ENCODE assay signal across 8 mouse cellular contexts in genomic region chr13:34038056-34038432, GRCm38 (mm10). TPM values are rescaled to one million over a fixed set of nuclear protein-coding genes. Genes with fewer than 3 reads are reported as not detected.
A peak's percentile ranks its signal among the peaks of the same experiment; 100 is the strongest.
DNase-seq lines count a peak whose midpoint lies in the region; ATAC-seq and TF ChIP-seq lines count a peak whose summit lies in the region.

No protein-coding gene starts in this region.

- no peak for TF ChIP-seq EP300 in liver, embryonic 14.5 days (IDR thresholded peaks at IDR 0.05; ENCODE audit: low read depth)

- no peak for DNase-seq in heart, postnatal 10 days
- DNase-seq in liver, embryonic 14.5 days (ENCODE audit: low read depth in 3 of 3, low spot score in 3 of 3) = no peak
- no peak for DNase-seq in right cerebral cortex, postnatal 14 days
- DNase-seq in cerebellum, adult 9-11 months = no peak
- no peak for DNase-seq in left cerebral cortex, adult 8-10 months (ENCODE audit: low spot score in 2 of 2)

- peak overlapping the region; percentile 96 for H3K9ac ChIP-seq in heart, embryonic 11.5 days (ENCODE audit: low read depth, low read length)
- H3K9ac ChIP-seq in forebrain, embryonic 15.5 days (replicated peaks) = peak overlapping the region; percentile 89
- H3K9ac ChIP-seq in liver, embryonic 14.5 days (replicated peaks) = peak overlapping the region; percentile 91

- H3K4me3 ChIP-seq in heart, embryonic 11.5 days (ENCODE audit: low read depth, low read length) = peak overlapping the region; percentile 83
- peak overlapping the region; percentile 89 for H3K4me3 ChIP-seq in E14TG2a.4 (replicated peaks; ENCODE audit: low read length)
- H3K4me3 ChIP-seq in forebrain, embryonic 15.5 days = peak overlapping the region; percentile 73
- peak overlapping the region; percentile 74 to 79 for H3K4me3 ChIP-seq in liver, embryonic 14.5 days (ENCODE audit: insufficient read depth in 1 of 2, low read depth in 2 of 2, low read length in 2 of 2)

- 0 out of 2 replicates have a peak, but pooled peaks cover 2% of the 10 kb centered on the region for H3K9me3 ChIP-seq in heart, embryonic 11.5 days (replicated peaks; ENCODE audit: control insufficient read depth, low read length)
- peaks cover under 1% of the 10 kb centered on the region; the same call in 1 of the 2 replicates for H3K9me3 ChIP-seq in E14TG2a.4 (ENCODE audit: low read length)
- no peaks in the 10 kb centered on the region for H3K9me3 ChIP-seq in forebrain, embryonic 15.5 days
- no peaks in the 10 kb centered on the region for H3K9me3 ChIP-seq in liver, embryonic 14.5 days (ENCODE audit: control insufficient read depth, low read length)

- peaks cover 15% of the 10 kb centered on the region for H3K4me1 ChIP-seq in heart, embryonic 11.5 days (ENCODE audit: control insufficient read depth, insufficient read depth, low read length)
- peaks cover 41% of the 10 kb centered on the region for H3K4me1 ChIP-seq in E14TG2a.4 (replicated peaks; ENCODE audit: low read depth, low read length)
- peaks cover 19% of the 10 kb centered on the region for H3K4me1 ChIP-seq in forebrain, embryonic 15.5 days
- peaks cover 2 to 11% of the 10 kb centered on the region in 2 experiments; a peak in 3 of 4 replicates for H3K4me1 ChIP-seq in liver, embryonic 14.5 days (replicated peaks; ENCODE audit: control insufficient read depth in 2 of 2, insufficient read depth in 2 of 2, low read length in 1 of 2)

- no peak for TF ChIP-seq CTCF in E14TG2a.4 (conservative IDR thresholded peaks at IDR 0.05; ENCODE audit: low read length)
- TF ChIP-seq CTCF in liver, embryonic 14.5 days (IDR thresholded peaks at IDR 0.05; ENCODE audit: low read depth) = no peak

- no peak for ATAC-seq in heart, embryonic 11.5 days (replicated peaks; ENCODE audit: insufficient number of reproducible peaks, low FRiP score, low TSS enrichment)
- ATAC-seq in forebrain, embryonic 15.5 days (replicated peaks) = peak; percentile 9; the same call in 1 of the 2 replicates
- no peak for ATAC-seq in liver, embryonic 14.5 days (ENCODE audit: insufficient read depth)

- H3K27me3 ChIP-seq in heart, embryonic 11.5 days (ENCODE audit: control insufficient read depth, insufficient read depth, low read length) = no peaks in the 10 kb centered on the region
- H3K27me3 ChIP-seq in E14TG2a.4 (ENCODE audit: insufficient read depth, low read length) = no peaks in the 10 kb centered on the region
- H3K27me3 ChIP-seq in forebrain, embryonic 15.5 days = no peaks in the 10 kb centered on the region
- H3K27me3 ChIP-seq in liver, embryonic 14.5 days (ENCODE audit: control insufficient read depth, insufficient read depth, low read length) = no peaks in the 10 kb centered on the region

- WGBS in heart, embryonic 11.5 days (ENCODE audit: insufficient replicate concordance) = 55% methylated on average over 5 of the region's 5 CpGs
- 36% methylated on average over 5 of the region's 5 CpGs for WGBS in forebrain, embryonic 15.5 days
- WGBS in liver, embryonic 14.5 days (ENCODE audit: insufficient replicate concordance) = 38% methylated on average over 5 of the region's 5 CpGs

- H3K27ac ChIP-seq in heart, embryonic 11.5 days (ENCODE audit: low read depth, low read length) = peak overlapping the region; percentile 87
- H3K27ac ChIP-seq in forebrain, embryonic 15.5 days (replicated peaks) = peak overlapping the region; percentile 83
- H3K27ac ChIP-seq in liver, embryonic 14.5 days = no peak overlapping the region; the same call in 1 of the 2 replicates

- intact Hi-C loops in heart, postnatal 10 days (cut with DNase I) = no loop called here

- H3K4me2 ChIP-seq in heart, embryonic 11.5 days = peak overlapping the region; percentile 81
- peak overlapping the region; percentile 62 for H3K4me2 ChIP-seq in forebrain, embryonic 15.5 days (replicated peaks)
- H3K4me2 ChIP-seq in liver, embryonic 14.5 days (ENCODE audit: low read depth) = peak overlapping the region; percentile 81

- H3K36me3 ChIP-seq in heart, embryonic 11.5 days (ENCODE audit: control insufficient read depth, insufficient read depth, low read length) = peaks cover 3% of the 10 kb centered on the region; the same call in 1 of the 2 replicates
- H3K36me3 ChIP-seq in E14TG2a.4 (ENCODE audit: insufficient read depth, low read length) = peaks cover 19% of the 10 kb centered on the region
- H3K36me3 ChIP-seq in forebrain, embryonic 15.5 days = 0 out of 2 replicates have a peak, but pooled peaks cover 3% of the 10 kb centered on the region
- peaks cover 7% of the 10 kb centered on the region for H3K36me3 ChIP-seq in liver, embryonic 14.5 days (replicated peaks; ENCODE audit: control insufficient read depth, insufficient read depth, low read depth)

RNA-seq across cellular contexts. Expression of gene Bphl, which starts 0.6 kb away (rescaled TPM):
- 42.4 and 44.8 TPM in 2 replicates for polyA plus RNA-seq in heart, embryonic 11.5 days (2014; fragmentation: Nextera tagmentation; extraction: Ambion mirVana)
- total RNA-seq in heart, postnatal 10 days (2021) = 10 to 100 TPM; 30.4 to 33.8 TPM
- polyA plus RNA-seq in forebrain, embryonic 15.5 days (2015; fragmentation: Nextera tagmentation; extraction: Ambion mirVana) = 32.9 and 35.9 TPM in 2 replicates
- polyA plus RNA-seq in liver, embryonic 14.5 days (2012; rRNA removed) = 16.0 and 21.9 TPM in 2 replicates
- polyA plus RNA-seq in liver, embryonic 14.5 days (2014; fragmentation: Nextera tagmentation; extraction: Ambion mirVana) = 36.6 and 40.1 TPM in 2 replicates
- 10 to 100 TPM; 41.4 to 49.8 (median 45.9) TPM for total RNA-seq in left cerebral cortex, adult 8-10 months (2022)

RNA-seq across cellular contexts. Expression of gene Serpinb6a, which starts 35.5 kb away (rescaled TPM):
- polyA plus RNA-seq in heart, embryonic 11.5 days (2014; fragmentation: Nextera tagmentation; extraction: Ambion mirVana) = 45.0 and 45.6 TPM in 2 replicates
- total RNA-seq in heart, postnatal 10 days (2021) = 100 to 1,000 TPM; 113 TPM
- 36.5 and 38.0 TPM in 2 replicates for polyA plus RNA-seq in forebrain, embryonic 15.5 days (2015; fragmentation: Nextera tagmentation; extraction: Ambion mirVana)
- polyA plus RNA-seq in liver, embryonic 14.5 days (2012; rRNA removed) = 6.7 and 12.7 TPM in 2 replicates
- polyA plus RNA-seq in liver, embryonic 14.5 days (2014; fragmentation: Nextera tagmentation; extraction: Ambion mirVana) = 14.6 and 17.1 TPM in 2 replicates
- total RNA-seq in left cerebral cortex, adult 8-10 months (2022) = 10 to 100 TPM; 36.0 to 44.5 (median 39.3) TPM

RNA-seq across cellular contexts. Expression of gene Ripk1, which starts 35.9 kb away (rescaled TPM):
- 11.2 and 11.6 TPM in 2 replicates for polyA plus RNA-seq in heart, embryonic 11.5 days (2014; fragmentation: Nextera tagmentation; extraction: Ambion mirVana)
- 10 to 100 TPM; 12.9 to 13.5 TPM for total RNA-seq in heart, postnatal 10 days (2021)
- polyA plus RNA-seq in forebrain, embryonic 15.5 days (2015; fragmentation: Nextera tagmentation; extraction: Ambion mirVana) = 6.3 and 6.6 TPM in 2 replicates
- polyA plus RNA-seq in liver, embryonic 14.5 days (2012; rRNA removed) = 2.8 and 4.7 TPM in 2 replicates
- 11.2 and 11.4 TPM in 2 replicates for polyA plus RNA-seq in liver, embryonic 14.5 days (2014; fragmentation: Nextera tagmentation; extraction: Ambion mirVana)
- 1 to 10 TPM; 6.1 to 6.9 (median 6.5) TPM for total RNA-seq in left cerebral cortex, adult 8-10 months (2022)

RNA-seq across cellular contexts. Expression of gene Tubb2a, which starts 39.8 kb away (rescaled TPM):
- polyA plus RNA-seq in heart, embryonic 11.5 days (2014; fragmentation: Nextera tagmentation; extraction: Ambion mirVana) = 96.2 and 112 TPM in 2 replicates
- 100 to 1,000 TPM; 114 to 117 TPM for total RNA-seq in heart, postnatal 10 days (2021)
- polyA plus RNA-seq in forebrain, embryonic 15.5 days (2015; fragmentation: Nextera tagmentation; extraction: Ambion mirVana) = 1,539 and 1,682 TPM in 2 replicates
- polyA plus RNA-seq in liver, embryonic 14.5 days (2012; rRNA removed) = 70.6 and 74.3 TPM in 2 replicates
- 44.5 and 53.7 TPM in 2 replicates for polyA plus RNA-seq in liver, embryonic 14.5 days (2014; fragmentation: Nextera tagmentation; extraction: Ambion mirVana)
- 100 to 1,000 TPM; 633 to 733 (median 691) TPM for total RNA-seq in left cerebral cortex, adult 8-10 months (2022)
